Mouse (Mus musculus) lung, postnatal 0 days (tissue): ENCODE measurements around the gene 1700029I15Rik. TPM values are rescaled to one million over a fixed set of nuclear protein-coding genes. Genes with fewer than 3 reads are reported as not detected.
A peak's percentile ranks its signal among the peaks of the same experiment; 100 is the strongest.

Source experiments
- ATAC-seq: fragments of 200-750 bp; cut with Nextera tagmentation; 2 replicates; pipeline ENCODE4 v1.8.0; 2017; ENCODE audit warnings: moderate library complexity
- DNase-seq: peaks from one replicate; pipeline ENCODE4 v3.0.0-alpha.2; 2016; ENCODE audit warnings: low spot score
- H3K27ac ChIP-seq: fragments of 300-500 bp; sonication (generic); 2 replicates; pipeline ENCODE4 v1.5.1; 2014; ENCODE audit warnings: antibody characterized with exemption, mild to moderate bottlenecking, low read length, mixed read lengths
- H3K27me3 ChIP-seq: fragments of 300-500 bp; sonication (generic); replicated peaks from 2 replicates; pipeline ENCODE4 v1.6.1; 2014; ENCODE audit warnings: low read length, mixed read lengths; ENCODE audit not compliant: insufficient read depth
- H3K36me3 ChIP-seq: fragments of 300-500 bp; sonication (generic); 2 replicates; pipeline ENCODE4 v1.6.1; 2014; ENCODE audit warnings: low read length, mixed read lengths; ENCODE audit not compliant: insufficient read depth
- H3K4me1 ChIP-seq: fragments of 300-500 bp; sonication (generic); 2 replicates; pipeline ENCODE4 v1.6.1; 2014; ENCODE audit warnings: antibody characterized with exemption, low read depth, low read length, mixed read lengths; ENCODE audit not compliant: insufficient read depth
- H3K4me2 ChIP-seq: fragments of 300-500 bp; sonication (generic); replicated peaks from 2 replicates; pipeline ENCODE4 v1.6.1; 2014; ENCODE audit warnings: low read depth, mild to moderate bottlenecking, low read length, moderate library complexity, mixed read lengths
- H3K4me3 ChIP-seq: fragments of 300-500 bp; sonication (generic); 2 replicates; pipeline ENCODE4 v1.5.1; 2014; ENCODE audit warnings: low read depth, low read length
- H3K9ac ChIP-seq: fragments of 300-500 bp; sonication (generic); replicated peaks from 2 replicates; pipeline ENCODE4 v1.6.1; 2014; ENCODE audit warnings: low read depth, mild to moderate bottlenecking
- H3K9me3 ChIP-seq: fragments of 300-500 bp; sonication (generic); 2 replicates; pipeline ENCODE4 v1.6.1; 2016; ENCODE audit warnings: low read length, mixed read lengths
- CTCF ChIP-seq: IDR thresholded peaks from 2 replicates; pipeline ENCODE4 v1.5.1; 2016; ENCODE audit warnings: antibody characterized with exemption, mild to moderate bottlenecking
- EP300 ChIP-seq: IDR thresholded peaks from 2 replicates; pipeline ENCODE4 v1.6.1; 2016; ENCODE audit warnings: antibody characterized with exemption, mild to moderate bottlenecking, control low read depth
- WGBS: fragments of 180-500 bp; shearing (Covaris S2); extraction: QIAGEN DNeasy Blood & Tissue Kit; methylation state at CpG from one replicate; pipeline ENCODE4 v1.1.7; 2014; 5-methylcytosine and 5-hydroxymethylcytosine counted together
- polyA plus RNA-seq: library from polyadenylated mRNA; unstranded; fragments of >200 nt; fragmentation: Nextera tagmentation; extraction: Ambion mirVana; gene quantifications from 2 replicates; pipeline ENCODE4 v1.2.1, GENCODE M21; 2015

Gene 1700029I15Rik
- 2.3 TPM in 2 replicates for polyA plus RNA-seq

DNA sequence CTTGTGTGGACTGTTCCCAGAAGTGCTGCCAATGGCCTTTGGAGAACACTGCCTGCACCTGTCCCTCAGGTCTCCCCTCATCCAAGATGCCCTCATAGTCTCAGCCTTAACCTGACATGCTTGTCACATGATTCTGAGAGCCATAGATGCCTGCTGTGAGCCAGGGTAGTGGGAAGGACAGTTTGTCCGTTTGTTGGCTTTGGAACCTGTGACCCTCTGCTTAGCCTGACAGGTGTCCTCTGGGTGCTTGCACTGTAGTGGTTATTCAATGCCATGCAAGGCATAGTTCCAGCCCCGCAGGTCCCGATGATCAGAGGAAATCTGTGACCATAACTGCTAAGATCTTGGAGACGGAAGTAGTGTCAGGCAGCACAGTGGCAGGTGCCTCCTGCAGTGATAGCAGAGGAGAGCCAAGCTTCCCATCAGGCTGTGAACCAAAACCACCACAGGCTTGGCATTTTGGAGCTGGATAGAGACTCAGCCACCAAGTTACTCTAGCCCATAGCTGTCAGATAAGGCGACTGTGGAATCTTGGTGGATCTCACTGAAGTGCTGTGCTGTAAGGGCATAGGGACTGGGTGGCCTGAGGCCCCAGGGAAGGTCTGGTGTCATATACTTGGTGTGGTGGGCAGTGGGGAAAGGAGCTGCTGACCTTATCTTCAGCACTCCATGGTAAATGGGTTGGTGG is at the start of gene 1700029I15Rik:
Gene 1700029I15Rik (plus strand): TSS at position 638 of the 688 bp plus-strand sequence.
- DNase-seq (no peak), ATAC-seq (no peak)
- Histone ChIP-seq H3K4me1 (no peaks in the 10 kb centered on the region), H3K4me3 (no peak within 1 kb of the TSS), H3K36me3 (peaks cover 24% of the 10 kb centered on the region), H3K9me3 (no peaks in the 10 kb centered on the region), H3K27me3 (no peaks in the 10 kb centered on the region), H3K27ac (no peak within 1 kb of the TSS), H3K9ac (no peak within 1 kb of the TSS), H3K4me2 (no peak within 1 kb of the TSS)
- 83% methylated on average over 5 of the region's 5 CpGs for WGBS
- TF ChIP-seq EP300 (no peak), CTCF (no peak)

DNA sequence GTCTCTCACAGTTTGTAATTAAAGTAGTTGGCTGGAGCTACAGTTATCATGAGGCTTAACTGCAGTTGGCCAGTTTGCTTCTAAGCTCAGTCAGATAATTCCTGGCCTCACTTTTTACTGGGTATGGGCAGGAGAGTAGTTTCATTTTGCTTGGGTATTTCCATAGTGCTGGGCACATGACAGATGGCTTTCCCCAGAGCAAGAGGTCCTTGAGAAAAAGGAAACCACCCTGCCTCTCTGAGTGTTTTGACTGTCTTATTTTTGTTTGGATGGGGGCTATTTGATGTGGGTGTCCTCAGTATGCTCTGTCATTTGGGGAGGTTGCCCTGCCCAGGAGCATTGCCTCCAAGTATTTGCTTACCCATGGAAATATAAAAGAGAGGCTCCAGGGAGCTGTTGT is 39.9 kb upstream of the 1700029I15Rik start:
- Histone ChIP-seq H3K36me3 (no peaks in the 10 kb centered on the region; the same call in 1 of the 2 replicates), H3K4me1 (no peaks in the 10 kb centered on the region), H3K4me3 (no peak overlapping the region), H3K27me3 (no peaks in the 10 kb centered on the region), H3K9ac (no peak overlapping the region), H3K27ac (no peak overlapping the region), H3K9me3 (no peaks in the 10 kb centered on the region), H3K4me2 (no peak overlapping the region)
- ATAC-seq (no peak), DNase-seq (no peak)
- TF ChIP-seq EP300 (no peak), CTCF (no peak)

DNA sequence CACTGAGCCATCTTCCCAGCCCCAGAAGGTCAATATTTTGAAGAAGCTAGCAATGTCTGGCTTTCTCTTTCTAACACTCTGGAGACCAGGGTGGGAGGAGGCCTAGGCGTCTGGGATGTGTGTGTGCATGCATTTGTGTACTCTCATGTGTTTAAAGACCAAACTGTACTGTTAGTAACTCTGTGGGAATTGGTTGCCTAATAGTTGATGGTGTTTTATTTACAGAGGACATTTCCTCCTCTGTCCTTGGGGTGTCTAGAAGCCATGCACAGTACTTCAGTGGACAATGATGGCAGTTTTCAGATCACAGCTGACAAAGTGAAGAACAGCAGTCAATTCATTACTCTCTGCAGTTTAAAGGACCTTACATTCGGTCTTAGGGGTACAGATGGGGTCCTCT is 35.1 kb upstream of the 1700029I15Rik start:
- H3K4me1 ChIP-seq, result no peaks in the 10 kb centered on the region
- H3K4me3 ChIP-seq, result no peak overlapping the region
- peaks cover 23% of the 10 kb centered on the region; the same call in 1 of the 2 replicates for H3K36me3 ChIP-seq
- H3K27me3 ChIP-seq, result no peaks in the 10 kb centered on the region
- ATAC-seq (peak; percentile 35), DNase-seq (no peak)
- H3K4me2 ChIP-seq, result no peak overlapping the region
- no peak overlapping the region for H3K9ac ChIP-seq
- no peak overlapping the region for H3K27ac ChIP-seq
- TF ChIP-seq CTCF, result no peak
- TF ChIP-seq EP300, result no peak
- WGBS, result 86% methylated on average over 2 of the region's 2 CpGs
- H3K9me3 ChIP-seq, result no peaks in the 10 kb centered on the region

DNA sequence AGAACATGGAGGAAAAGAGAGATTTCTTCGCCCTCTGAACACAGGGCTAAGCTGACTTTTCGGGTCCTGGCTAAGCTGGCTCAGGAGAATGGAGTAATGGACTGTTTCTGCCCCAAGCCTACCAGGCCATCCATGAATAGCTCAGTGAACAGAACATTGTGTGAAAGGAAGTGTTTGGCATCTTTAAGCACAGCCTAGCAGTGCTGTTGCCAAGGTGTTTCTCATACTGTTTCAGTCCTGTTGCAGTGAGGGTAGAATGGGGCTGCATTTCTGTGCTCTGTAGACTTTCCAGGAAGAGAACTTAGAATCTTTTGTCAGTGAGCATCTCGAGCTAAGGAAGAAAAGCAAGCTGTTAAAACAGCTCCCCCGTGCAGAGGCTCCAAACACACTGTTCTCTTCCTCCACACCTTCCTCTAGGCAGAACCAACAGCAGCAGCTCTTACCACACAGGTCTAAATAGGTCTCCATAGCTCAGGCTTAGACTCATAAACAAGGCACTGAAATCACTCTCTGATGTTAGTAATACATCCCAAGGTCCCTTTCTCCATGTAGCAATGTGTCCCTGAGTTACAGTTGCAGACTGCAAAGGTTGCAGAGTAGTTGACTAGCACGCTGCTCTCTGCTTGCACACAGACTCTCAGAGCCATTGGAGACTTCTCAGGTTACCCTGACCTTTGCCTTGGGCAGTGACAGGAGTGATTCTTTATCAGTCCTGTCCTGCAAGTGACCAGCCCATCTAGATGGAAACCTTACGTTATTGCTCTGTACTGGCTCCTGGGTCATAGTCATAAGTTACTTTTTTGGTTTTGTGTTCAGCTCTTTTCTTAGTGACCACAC is 32.5 kb upstream of the 1700029I15Rik start:
- Histone ChIP-seq H3K9me3 (no peaks in the 10 kb centered on the region), H3K27ac (no peak overlapping the region), H3K4me1 (no peaks in the 10 kb centered on the region), H3K36me3 (peaks cover 23% of the 10 kb centered on the region; the same call in 1 of the 2 replicates), H3K27me3 (no peaks in the 10 kb centered on the region), H3K9ac (no peak overlapping the region), H3K4me2 (no peak overlapping the region), H3K4me3 (no peak overlapping the region)
- TF ChIP-seq EP300, result no peak
- TF ChIP-seq CTCF, result no peak
- ATAC-seq (no peak), DNase-seq (no peak)
- 60% methylated on average over 6 of the region's 6 CpGs for WGBS

DNA sequence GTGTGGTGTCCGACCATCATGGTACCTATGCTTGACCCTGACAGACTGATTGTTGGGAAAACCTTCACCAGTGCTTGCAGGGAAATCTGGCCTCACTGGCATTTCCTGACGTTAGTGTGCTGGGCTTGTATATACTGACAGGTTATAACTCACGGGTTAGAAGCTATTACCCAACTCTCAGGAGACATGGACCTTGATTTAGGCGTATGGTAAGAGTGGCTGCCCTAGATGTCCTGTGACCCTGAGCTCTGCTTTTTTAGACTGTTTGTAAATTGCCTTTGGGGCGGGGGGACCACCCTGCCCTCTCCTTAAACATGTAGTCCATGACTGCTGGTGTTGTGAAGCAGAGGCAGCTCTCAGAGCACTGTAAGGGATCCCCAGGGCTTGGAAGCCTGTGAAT is 31.7 kb upstream of the 1700029I15Rik start:
- Histone ChIP-seq H3K27ac (no peak overlapping the region), H3K4me3 (no peak overlapping the region), H3K27me3 (no peaks in the 10 kb centered on the region), H3K4me2 (no peak overlapping the region), H3K4me1 (no peaks in the 10 kb centered on the region), H3K36me3 (peaks cover 23% of the 10 kb centered on the region; the same call in 1 of the 2 replicates), H3K9ac (no peak overlapping the region), H3K9me3 (no peaks in the 10 kb centered on the region)
- TF ChIP-seq CTCF (no peak), EP300 (no peak)
- DNase-seq, result no peak
- 65% methylated on average over 5 of the region's 5 CpGs for WGBS
- no peak for ATAC-seq

DNA sequence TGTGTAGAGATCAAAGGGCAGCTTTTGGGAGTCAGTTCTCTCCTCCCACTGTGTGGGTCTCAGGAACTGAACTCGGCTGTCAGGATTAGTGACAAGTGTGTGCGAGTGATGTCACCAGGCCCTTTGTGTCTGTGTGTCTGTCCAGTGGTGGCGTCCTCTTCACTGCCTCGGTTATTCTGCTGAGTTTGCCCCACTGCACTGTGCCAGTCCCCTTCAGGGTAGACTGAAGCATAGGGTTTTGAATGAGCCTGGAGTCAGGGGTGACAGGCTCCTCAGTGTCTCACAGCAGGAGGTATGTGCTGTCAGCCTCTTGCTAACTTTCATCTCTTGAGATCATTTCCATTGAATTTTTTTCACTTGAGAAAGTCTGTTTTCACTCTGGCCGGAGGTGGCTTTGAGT is 28.9 kb upstream of the 1700029I15Rik start:
- Histone ChIP-seq H3K4me3 (no peak overlapping the region), H3K9ac (no peak overlapping the region), H3K9me3 (no peaks in the 10 kb centered on the region), H3K27me3 (no peaks in the 10 kb centered on the region), H3K4me2 (no peak overlapping the region), H3K36me3 (peaks cover 36% of the 10 kb centered on the region), H3K4me1 (no peaks in the 10 kb centered on the region), H3K27ac (no peak overlapping the region)
- ATAC-seq (no peak), DNase-seq (no peak)
- WGBS, result 76% methylated on average over 5 of the region's 5 CpGs
- TF ChIP-seq EP300 (no peak), CTCF (no peak)
